Mouse (Mus musculus) layer of hippocampus, adult 2 months (tissue): Measurements from ENCODE around the gene Fam221b. TPM values are rescaled to one million over a fixed set of nuclear protein-coding genes. Genes with fewer than 3 reads are reported as not detected.

Experiments used
- DNase-seq, 2 experiments: peaks; one replicate each; pipeline ENCODE4 v3.0.0; 2022; ENCODE audit warnings: low spot score in 2 of 2
- H3K27ac ChIP-seq: fragments of 200-600 bp; 2 replicates; pipeline ENCODE4 v1.8.1; 2022
- H3K4me3 ChIP-seq: fragments of 200-600 bp; 2 replicates; pipeline ENCODE4 v1.8.1; 2022; ENCODE audit warnings: mild to moderate bottlenecking
- CTCF ChIP-seq: fragments of 200-600 bp; conservative IDR thresholded peaks from 2 replicates; pipeline ENCODE4 v1.8.1; 2022; ENCODE audit warnings: antibody characterized with exemption, mild to moderate bottlenecking, moderate library complexity
- microRNA-seq, 2 experiments: library from miRNA; unstranded; fragments of <30 nt; microRNA quantifications; one replicate each; pipeline ENCODE4 v1.2.0; 2021
- total RNA-seq, 2 experiments: library from RNA; stranded (reverse); gene quantifications; 2 replicates each; pipeline ENCODE4 v1.2.3; 2021

Gene Fam221b
- total RNA-seq, 2 experiments from 2014 or later, result 1.4 to 1.5 TPM

DNA sequence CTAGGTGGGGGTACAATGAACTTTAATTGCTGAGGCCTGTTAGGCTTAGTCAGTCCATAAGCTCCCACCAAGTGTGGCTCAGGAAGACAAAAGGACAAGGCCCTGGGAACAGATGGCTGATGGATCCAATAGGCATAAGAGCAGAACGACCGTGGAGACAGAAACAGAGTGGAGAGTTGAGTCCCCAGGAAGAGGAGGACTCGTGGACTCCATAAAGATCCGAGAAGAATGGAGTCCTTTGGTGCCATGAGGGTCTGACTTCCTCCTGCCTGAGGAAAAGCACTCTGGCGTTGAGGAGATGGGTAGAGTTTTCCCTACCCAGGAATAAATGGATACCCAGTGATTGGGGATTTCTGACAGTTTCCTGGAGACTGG lies 38.3 kb downstream of the Fam221b start:
- H3K27ac ChIP-seq, result peak overlapping the region; percentile 95
- no peak for TF ChIP-seq CTCF
- H3K4me3 ChIP-seq, result peak overlapping the region; percentile 82
- no peak for DNase-seq

DNA sequence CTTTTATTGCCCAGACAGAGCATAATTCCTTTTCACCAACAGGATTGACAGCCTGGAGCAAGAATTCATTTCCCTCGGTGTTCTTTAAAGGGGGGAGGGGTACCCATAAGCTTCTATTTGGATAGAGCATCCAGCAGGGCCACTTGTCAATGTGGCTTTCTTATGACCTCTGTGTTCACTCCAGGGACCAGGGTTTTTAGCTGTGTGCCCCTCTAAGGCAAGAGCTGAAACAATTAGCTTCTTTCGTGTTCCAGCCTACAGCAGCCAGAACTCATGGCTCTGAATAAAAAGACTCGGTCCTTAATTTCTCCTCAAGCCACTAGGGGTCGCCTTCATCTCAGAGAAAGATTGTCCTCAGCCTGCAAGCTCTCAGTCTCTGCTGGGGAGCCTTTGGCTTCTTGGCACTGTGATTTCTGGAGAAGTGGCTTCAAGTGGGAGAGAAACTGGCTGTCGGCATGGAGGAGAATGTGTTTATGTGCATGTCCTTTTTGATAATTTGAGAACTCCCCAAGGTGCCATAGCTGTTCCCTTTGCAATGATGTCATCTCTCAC lies 38.8 kb downstream of the Fam221b start:
- peak; percentile 92 for TF ChIP-seq CTCF
- Histone ChIP-seq H3K4me3 (peak overlapping the region; percentile 30; the same call in 1 of the 2 replicates), H3K27ac (peak overlapping the region; percentile 95)
- peak; percentile 89 for DNase-seq

DNA sequence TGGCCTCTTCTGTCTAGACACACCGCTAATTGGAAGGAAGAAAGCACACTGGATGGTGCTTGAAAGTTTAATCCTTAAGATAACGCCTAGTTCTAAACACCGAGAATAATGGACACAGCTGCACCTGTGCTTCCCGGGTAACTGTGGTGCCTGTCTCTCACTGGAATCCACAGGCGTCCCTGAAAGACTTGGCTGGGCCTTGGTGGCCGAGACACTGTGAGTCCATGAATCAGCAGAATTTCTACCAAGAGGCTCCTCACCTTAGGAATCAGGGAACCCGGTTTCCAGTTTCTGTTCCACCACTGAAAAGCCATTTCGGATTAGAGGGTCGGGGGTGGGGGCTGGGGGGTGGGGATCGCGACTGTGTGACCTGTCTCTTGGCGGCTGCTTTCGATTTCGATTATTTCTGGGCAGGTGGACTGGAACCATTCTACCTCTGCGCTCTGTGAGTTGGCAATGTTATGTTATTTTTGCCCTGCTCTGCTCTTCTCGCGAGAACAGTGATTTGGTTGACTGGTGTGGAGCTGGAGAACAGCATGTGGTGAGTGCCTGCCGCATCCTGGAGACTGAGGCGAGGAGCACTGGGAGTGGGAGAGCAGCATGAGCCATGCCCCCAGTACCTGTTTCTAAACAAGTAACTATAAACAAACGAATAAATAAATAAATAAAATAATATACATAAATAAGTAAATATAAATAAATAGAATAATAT lies 39.7 kb downstream of the Fam221b start:
- peak in 1 of 2 experiments; percentile 22 for DNase-seq
- no peak overlapping the region for H3K4me3 ChIP-seq
- H3K27ac ChIP-seq, result 0 out of 2 replicates have a peak overlapping the region, but pooled peaks have one; percentile 67
- TF ChIP-seq CTCF, result no peak

DNA sequence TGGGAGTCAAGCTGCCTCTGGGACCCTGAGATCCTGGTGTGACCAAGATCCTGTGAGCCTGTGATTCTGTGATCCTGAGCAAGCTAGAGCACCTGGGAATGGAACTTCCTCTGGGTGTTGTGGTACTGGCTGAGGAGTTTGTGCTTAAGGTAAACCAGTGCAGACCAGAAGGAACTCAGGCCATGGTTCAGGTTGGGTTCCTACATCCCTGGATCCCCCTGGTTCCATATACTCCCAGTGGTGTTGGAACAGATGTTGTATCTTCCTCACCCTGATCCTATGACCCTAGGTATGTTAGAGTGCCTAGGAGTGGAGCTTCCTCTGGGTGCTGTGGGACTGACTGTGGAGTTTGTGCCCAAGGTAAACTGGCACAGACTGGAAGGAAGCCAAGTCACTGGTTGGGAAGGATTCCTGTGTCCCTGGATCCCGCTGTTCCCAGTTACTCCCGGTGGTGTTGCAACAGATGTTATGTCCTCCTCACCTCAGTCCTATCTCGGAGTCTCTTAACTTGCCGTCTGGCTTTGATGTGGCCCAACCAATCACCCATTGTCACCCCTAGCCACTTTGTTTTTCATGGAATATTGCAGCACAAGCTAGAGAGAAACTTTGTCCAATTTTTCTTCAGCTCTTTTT lies 48.7 kb downstream of the Fam221b start:
- no peak overlapping the region for H3K4me3 ChIP-seq
- no peak overlapping the region for H3K27ac ChIP-seq
- DNase-seq, result no peak
- no peak for TF ChIP-seq CTCF

DNA sequence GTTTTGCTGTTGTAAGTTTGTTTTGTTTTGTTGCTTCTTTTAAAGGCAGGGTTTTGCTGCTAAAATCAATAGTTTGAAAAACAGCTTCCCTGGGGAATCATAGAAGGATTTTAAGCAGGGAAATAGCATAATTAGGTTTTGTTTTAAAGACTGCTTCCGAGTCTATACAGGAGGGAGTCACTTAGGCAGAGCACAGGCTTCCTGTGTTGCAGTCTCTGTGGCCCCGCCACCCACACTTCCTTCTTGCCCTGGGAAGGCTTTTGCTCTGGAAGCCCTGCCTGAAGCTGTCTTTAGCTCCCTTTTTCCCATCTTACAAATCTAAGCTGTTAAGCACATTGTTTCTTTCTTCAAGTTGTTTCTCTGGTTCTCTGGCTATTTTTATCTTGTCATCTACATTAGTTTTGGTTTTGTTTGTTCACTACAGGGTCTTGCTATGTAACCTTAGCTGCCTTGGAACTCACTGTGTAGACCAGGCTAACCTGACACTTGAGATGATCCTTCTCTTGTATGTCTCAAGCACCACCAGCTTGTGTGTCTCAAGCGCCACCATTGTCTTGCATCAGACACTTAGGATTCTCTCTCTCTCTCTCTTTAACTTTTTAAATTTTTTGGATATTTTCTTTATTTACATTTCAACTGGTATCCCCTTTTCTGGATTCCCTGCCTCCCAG lies 55.8 kb downstream of the Fam221b start:
- Histone ChIP-seq H3K4me3 (no peak overlapping the region), H3K27ac (no peak overlapping the region)
- TF ChIP-seq CTCF, result no peak
- no peak for DNase-seq

DNA sequence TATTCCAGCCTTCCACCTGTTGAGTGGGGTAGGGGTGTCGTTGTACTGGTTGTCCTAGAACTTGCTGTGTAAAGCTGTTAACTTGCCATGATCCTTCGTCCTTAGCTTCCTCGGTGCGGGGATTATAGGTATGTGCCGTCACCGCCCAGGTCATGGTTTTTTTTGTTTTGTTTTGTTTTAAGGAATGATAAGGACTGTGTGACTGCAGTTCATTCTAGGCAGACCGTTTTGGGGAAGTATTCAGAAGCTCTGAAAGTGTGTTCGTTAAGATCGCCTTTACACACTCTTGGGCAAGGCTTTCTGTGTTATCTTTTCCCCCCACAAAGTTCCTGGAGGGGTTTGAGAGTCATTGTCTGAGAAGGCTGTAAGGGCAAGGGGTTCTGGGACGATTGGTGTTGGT lies 56.4 kb downstream of the Fam221b start:
- H3K4me3 ChIP-seq, result no peak overlapping the region
- no peak for TF ChIP-seq CTCF
- DNase-seq, result no peak
- H3K27ac ChIP-seq, result no peak overlapping the region

Small RNA genes within 50 kb of the gene (microRNA-seq; reads per million reads assigned to microRNA genes)
- gene Gm25262, result 0 to 0.18 reads per million in 2 experiments

Other genes starting within 250 kb of the Fam221b start
- 1 to 10 TPM in 1 of 2 experiments, under 1 TPM in 1; 0.98 to 1.9 TPM for gene Fam166b, start 240.0 kb downstream of the Fam221b start, total RNA-seq
- gene Tesk1, start 227.2 kb downstream of the Fam221b start, total RNA-seq, result 10 to 100 TPM; 79.9 to 86.0 TPM
- not detected for gene Cd72, start 214.5 kb downstream of the Fam221b start, total RNA-seq
- gene Sit1, start 185.4 kb downstream of the Fam221b start, total RNA-seq, result not detected
- 10 to 100 TPM; 27.6 to 29.0 TPM for gene Ccdc107, start 176.2 kb downstream of the Fam221b start, total RNA-seq
- 1 to 10 TPM in 1 of 2 experiments, under 1 TPM in 1; 0.64 to 1.0 TPM for gene Arhgef39, start 169.4 kb downstream of the Fam221b start, total RNA-seq
- not detected for gene Car9, start 162.2 kb downstream of the Fam221b start, total RNA-seq
- gene Tpm2, start 145.4 kb downstream of the Fam221b start, total RNA-seq, result 1 to 10 TPM; 5.4 to 6.1 TPM
- 10 to 100 TPM; 70.3 to 75.1 TPM for gene Creb3, start 106.8 kb downstream of the Fam221b start, total RNA-seq
- 10 to 100 TPM; 36.4 to 42.9 TPM for gene Tln1, start 106.5 kb downstream of the Fam221b start, total RNA-seq
- gene Rgp1, start 90.4 kb downstream of the Fam221b start, total RNA-seq, result 10 to 100 TPM; 45.3 to 49.9 TPM
- 10 to 100 TPM; 61.0 to 64.4 TPM for gene Gba2, start 90.3 kb downstream of the Fam221b start, total RNA-seq
- gene Msmp, start 84.7 kb downstream of the Fam221b start, total RNA-seq, result not detected
- 10 to 100 TPM; 57.4 to 59.3 TPM for gene Npr2, start 37.2 kb downstream of the Fam221b start, total RNA-seq
- gene Spag8, start 15.6 kb downstream of the Fam221b start, total RNA-seq, result 1 to 10 TPM; 2.0 to 2.5 TPM
- gene Hint2, start 12.7 kb downstream of the Fam221b start, total RNA-seq, result 10 to 100 TPM; 31.4 to 32.9 TPM
- gene Tmem8b, start 174 bp downstream of the Fam221b start, total RNA-seq, result 10 to 100 TPM; 74.8 to 75.5 TPM
- gene Olfr70, start 31.7 kb upstream of the Fam221b start, total RNA-seq, result not detected
- not detected for gene Olfr71, start 41.1 kb upstream of the Fam221b start, total RNA-seq
- gene Hrct1, start 58.0 kb upstream of the Fam221b start, total RNA-seq, result 1 to 10 TPM in 1 of 2 experiments, under 1 TPM in 1; 0.39 to 1.2 TPM
- gene Spaar, start 60.9 kb upstream of the Fam221b start, total RNA-seq, result under 1 TPM; 0.97 to 0.98 TPM
- not detected for gene Olfr159, start 101.9 kb upstream of the Fam221b start, total RNA-seq
- gene Olfr156, start 154.8 kb upstream of the Fam221b start, total RNA-seq, result not detected
- gene Olfr157, start 171.1 kb upstream of the Fam221b start, total RNA-seq, result not detected
- not detected for gene Olfr155, start 182.4 kb upstream of the Fam221b start, total RNA-seq
- gene Reck, start 206.4 kb upstream of the Fam221b start, total RNA-seq, result 1 to 10 TPM; 7.7 TPM